In the genomic region with DNA sequence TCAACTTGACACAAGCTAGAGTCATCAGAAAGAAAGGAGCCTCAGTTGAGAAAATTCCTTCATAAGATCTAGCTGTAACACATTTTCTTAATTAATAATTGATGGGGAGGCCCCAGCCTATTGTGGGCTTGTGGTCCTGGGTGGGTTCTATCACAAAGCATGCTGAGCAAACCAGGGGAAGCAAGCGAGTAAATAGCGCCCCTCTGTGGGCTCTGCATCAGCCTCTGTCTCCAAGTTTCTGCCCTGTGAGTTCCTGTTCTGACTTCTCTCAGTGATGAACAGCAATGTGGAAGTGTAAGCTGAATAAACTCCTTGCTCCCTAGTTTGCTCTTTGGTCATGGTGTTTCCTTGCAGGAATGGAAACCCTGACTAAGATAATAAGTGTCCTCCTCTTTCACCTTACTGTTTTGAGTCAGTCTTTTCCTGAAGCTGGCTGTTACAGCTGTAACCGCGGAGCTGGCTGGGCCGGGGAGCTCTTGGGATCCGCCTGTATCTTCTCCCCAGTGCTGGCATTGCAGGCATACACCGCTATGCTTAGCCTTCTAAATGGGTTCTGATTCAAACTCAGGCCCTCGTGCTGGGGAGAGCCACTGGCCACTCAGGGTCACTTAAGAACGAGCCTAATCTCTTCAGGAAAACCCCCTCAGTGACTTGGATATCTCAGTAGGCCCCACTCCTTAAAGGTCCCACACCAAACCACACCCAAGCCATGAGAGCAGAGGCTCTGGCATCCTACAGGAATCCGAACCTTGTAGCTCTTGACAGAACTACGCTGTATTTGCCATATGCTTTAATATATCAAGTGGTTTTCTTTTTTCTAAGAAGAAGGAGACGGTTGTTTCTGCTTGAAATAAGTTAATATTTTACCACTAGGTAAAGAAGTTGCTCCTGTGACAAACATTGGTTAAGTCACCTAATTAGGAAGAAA, we compare ENCODE assay signal across 23 mouse cellular contexts. TPM values are rescaled to one million over a fixed set of nuclear protein-coding genes. Genes with fewer than 3 reads are reported as not detected.
DNase-seq lines count a peak whose midpoint lies in the region; ATAC-seq and TF ChIP-seq lines count a peak whose summit lies in the region.
"Had no signal": no experiment of that assay in that cellular context is flagged by ENCODE, and none has a peak within 500 bp of the region (broad histone marks: within the 10 kb centered on the region; RNA-seq: fewer than 3 reads in every experiment).

No protein-coding gene starts in this region.

- ATAC-seq in intestine, postnatal 0 days = no peak
- ATAC-seq in intestine, embryonic 16.5 days = no peak
- ATAC-seq in lung, postnatal 0 days = peak; percentile 67
- no peak for ATAC-seq in liver, embryonic 13.5 days (ENCODE audit: low read depth)
- ATAC-seq: forebrain, embryonic 15.5 days; hindbrain, postnatal 0 days had no signal

- H3K36me3 ChIP-seq in intestine, postnatal 0 days (ENCODE audit: control insufficient read depth, insufficient read depth) = no peaks in the 10 kb centered on the region
- H3K36me3 ChIP-seq in intestine, embryonic 16.5 days (ENCODE audit: control insufficient read depth, insufficient read depth, low read length) = no peaks in the 10 kb centered on the region
- no peaks in the 10 kb centered on the region for H3K36me3 ChIP-seq in lung, postnatal 0 days (ENCODE audit: insufficient read depth, low read length)
- no peaks in the 10 kb centered on the region for H3K36me3 ChIP-seq in liver, embryonic 13.5 days
- H3K36me3 ChIP-seq: embryonic facial prominence, embryonic 10.5 days; forebrain, embryonic 15.5 days; heart, embryonic 13.5 days had no signal

- H3K4me2 ChIP-seq in intestine, postnatal 0 days (replicated peaks; ENCODE audit: low read depth) = no peak overlapping the region
- no peak overlapping the region for H3K4me2 ChIP-seq in intestine, embryonic 16.5 days (ENCODE audit: low read depth, low read length)
- no peak overlapping the region for H3K4me2 ChIP-seq in lung, postnatal 0 days (replicated peaks; ENCODE audit: low read depth, low read length)
- no peak overlapping the region for H3K4me2 ChIP-seq in liver, embryonic 13.5 days
- H3K4me2 ChIP-seq: forebrain, embryonic 15.5 days; heart, embryonic 13.5 days had no signal

- no peak overlapping the region for H3K9ac ChIP-seq in intestine, postnatal 0 days (ENCODE audit: low read depth, low read length)
- H3K9ac ChIP-seq in intestine, embryonic 16.5 days (ENCODE audit: low read depth, low read length) = no peak overlapping the region
- H3K9ac ChIP-seq in lung, postnatal 0 days (replicated peaks; ENCODE audit: low read depth) = no peak overlapping the region
- peak overlapping the region; percentile 26; the same call in 1 of the 2 replicates for H3K9ac ChIP-seq in liver, embryonic 13.5 days
- H3K9ac ChIP-seq: forebrain, embryonic 15.5 days; heart, embryonic 13.5 days had no signal

- TF ChIP-seq CTCF in intestine, postnatal 0 days (IDR thresholded peaks at IDR 0.05; ENCODE audit: low read depth) = peak; percentile 28; the same call in 1 of the 2 replicates
- peak; percentile 31 for TF ChIP-seq CTCF in lung, postnatal 0 days (IDR thresholded peaks at IDR 0.05)

- no peak overlapping the region for H3K4me3 ChIP-seq in intestine, postnatal 0 days (ENCODE audit: low read depth, low read length)
- H3K4me3 ChIP-seq in intestine, embryonic 16.5 days (ENCODE audit: low read length) = no peak overlapping the region
- no peak overlapping the region for H3K4me3 ChIP-seq in lung, postnatal 0 days (ENCODE audit: low read depth, low read length)
- H3K4me3 ChIP-seq in liver, embryonic 13.5 days (replicated peaks) = no peak overlapping the region
- H3K4me3 ChIP-seq: embryonic facial prominence, embryonic 10.5 days; erythroblast, embryonic 14.5 days; forebrain, embryonic 15.5 days; heart, embryonic 13.5 days had no signal

- TF ChIP-seq EP300 in lung, postnatal 0 days (IDR thresholded peaks at IDR 0.05) = peak; percentile 36

- no peaks in the 10 kb centered on the region for H3K9me3 ChIP-seq in intestine, postnatal 0 days (ENCODE audit: control insufficient read depth)
- H3K9me3 ChIP-seq in intestine, embryonic 16.5 days (ENCODE audit: control insufficient read depth, low read length) = no peaks in the 10 kb centered on the region
- H3K9me3 ChIP-seq in lung, postnatal 0 days (ENCODE audit: low read length) = no peaks in the 10 kb centered on the region
- no peaks in the 10 kb centered on the region for H3K9me3 ChIP-seq in liver, embryonic 13.5 days (replicated peaks)
- H3K9me3 ChIP-seq: embryonic facial prominence, embryonic 10.5 days; forebrain, embryonic 15.5 days; heart, embryonic 13.5 days had no signal

- 74% methylated on average over 12 of the region's 12 CpGs for WGBS in intestine, postnatal 0 days
- WGBS in intestine, embryonic 16.5 days = 78% methylated on average over 12 of the region's 12 CpGs
- 67% methylated on average over 12 of the region's 12 CpGs for WGBS in lung, postnatal 0 days
- 76% methylated on average over 12 of the region's 12 CpGs for WGBS in liver, embryonic 13.5 days (ENCODE audit: insufficient replicate concordance)

- DNase-seq in lung, postnatal 0 days (ENCODE audit: low spot score) = peak; percentile 78
- no peak for DNase-seq in lung, postnatal 36 days
- DNase-seq in liver, embryonic 13.5 days = no peak
- peak; percentile 60 for DNase-seq in thymus, postnatal 4 days
- no peak for DNase-seq in embryo, embryonic 11 days
- no peak for DNase-seq in right cerebral cortex, postnatal 25 days
- DNase-seq: adrenal gland, postnatal 10 days; cerebellum, adult 18-20 months; cerebellum, postnatal 36 days; kidney, adult 8-10 months; kidney, postnatal 4 days; right cerebral cortex, postnatal 14 days had no signal

- no peaks in the 10 kb centered on the region for H3K27me3 ChIP-seq in intestine, postnatal 0 days (replicated peaks; ENCODE audit: control insufficient read depth, insufficient read depth, low read length)
- H3K27me3 ChIP-seq in intestine, embryonic 16.5 days (replicated peaks; ENCODE audit: control insufficient read depth, insufficient read depth, low read length) = no peaks in the 10 kb centered on the region
- H3K27me3 ChIP-seq in lung, postnatal 0 days (replicated peaks; ENCODE audit: insufficient read depth, low read length) = no peaks in the 10 kb centered on the region
- H3K27me3 ChIP-seq in liver, embryonic 13.5 days = no peaks in the 10 kb centered on the region
- H3K27me3 ChIP-seq: forebrain, embryonic 15.5 days; heart, embryonic 13.5 days had no signal

- H3K4me1 ChIP-seq in intestine, postnatal 0 days (replicated peaks; ENCODE audit: control insufficient read depth, insufficient read depth, low read length) = 0 out of 2 replicates have a peak, but pooled peaks cover 2% of the 10 kb centered on the region
- H3K4me1 ChIP-seq in intestine, embryonic 16.5 days (ENCODE audit: control insufficient read depth, insufficient read depth, low read length) = 0 out of 2 replicates have a peak, but pooled peaks cover 4% of the 10 kb centered on the region
- peaks cover 8% of the 10 kb centered on the region for H3K4me1 ChIP-seq in lung, postnatal 0 days (ENCODE audit: insufficient read depth, low read depth, low read length)
- H3K4me1 ChIP-seq in liver, embryonic 13.5 days (replicated peaks) = peaks cover 77% of the 10 kb centered on the region
- H3K4me1 ChIP-seq: forebrain, embryonic 15.5 days had no signal

- H3K27ac ChIP-seq in intestine, postnatal 0 days (ENCODE audit: low read depth, low read length) = peak overlapping the region; percentile 7; the same call in 1 of the 2 replicates
- no peak overlapping the region for H3K27ac ChIP-seq in intestine, embryonic 16.5 days (ENCODE audit: low read length)
- peak overlapping the region; percentile 64 for H3K27ac ChIP-seq in lung, postnatal 0 days (ENCODE audit: low read length)
- H3K27ac ChIP-seq in liver, embryonic 13.5 days = peak overlapping the region; percentile 90
- H3K27ac ChIP-seq: embryonic facial prominence, embryonic 10.5 days; forebrain, embryonic 15.5 days; heart, embryonic 13.5 days; hindbrain, postnatal 0 days had no signal

RNA-seq across cellular contexts. Expression of a gene that starts 34.6 kb away (rescaled TPM):
- 18.2 and 21.6 TPM in 2 replicates for polyA plus RNA-seq in intestine, postnatal 0 days (2015; fragmentation: Nextera tagmentation; extraction: Ambion mirVana)
- polyA plus RNA-seq in intestine, embryonic 16.5 days (2015; fragmentation: Nextera tagmentation; extraction: Ambion mirVana) = 39.4 and 39.5 TPM in 2 replicates
- polyA plus RNA-seq in lung, postnatal 0 days (2015; fragmentation: Nextera tagmentation; extraction: Ambion mirVana) = 40.3 and 44.9 TPM in 2 replicates
- 18.0 and 19.1 TPM in 2 replicates for polyA plus RNA-seq in liver, embryonic 13.5 days (2015; fragmentation: Nextera tagmentation; extraction: Ambion mirVana)

RNA-seq across cellular contexts. Expression of a gene that starts 44.4 kb away (rescaled TPM):
- 123 and 124 TPM in 2 replicates for polyA plus RNA-seq in intestine, postnatal 0 days (2015; fragmentation: Nextera tagmentation; extraction: Ambion mirVana)
- polyA plus RNA-seq in intestine, embryonic 16.5 days (2015; fragmentation: Nextera tagmentation; extraction: Ambion mirVana) = 103 and 120 TPM in 2 replicates
- 90.5 and 106 TPM in 2 replicates for polyA plus RNA-seq in lung, postnatal 0 days (2015; fragmentation: Nextera tagmentation; extraction: Ambion mirVana)
- 25.0 and 28.1 TPM in 2 replicates for polyA plus RNA-seq in liver, embryonic 13.5 days (2015; fragmentation: Nextera tagmentation; extraction: Ambion mirVana)

RNA-seq across cellular contexts. Expression of a gene that starts 58.9 kb away (rescaled TPM):
- not detected in 2 replicates for polyA plus RNA-seq in intestine, postnatal 0 days (2015; fragmentation: Nextera tagmentation; extraction: Ambion mirVana)
- polyA plus RNA-seq in intestine, embryonic 16.5 days (2015; fragmentation: Nextera tagmentation; extraction: Ambion mirVana) = not detected in 2 replicates
- 0.45 TPM in 1 of 2 replicates, not detected in the other for polyA plus RNA-seq in lung, postnatal 0 days (2015; fragmentation: Nextera tagmentation; extraction: Ambion mirVana)
- not detected in 2 replicates for polyA plus RNA-seq in liver, embryonic 13.5 days (2015; fragmentation: Nextera tagmentation; extraction: Ambion mirVana)
- polyA plus RNA-seq: embryonic facial prominence, embryonic 10.5 days; erythroblast, embryonic 14.5 days; forebrain, embryonic 15.5 days; gonadal fat pad, adult 2 months; heart, embryonic 13.5 days; hindbrain, postnatal 0 days; limb, embryonic 14.5 days; midbrain, postnatal 0 days; testis, adult 2 months had no signal

Comparison
In these comparisons a context has a peak if more than half of its experiments do, and no peak if none do; other contexts are left out.
1. DNase-seq: peak in lung, postnatal 0 days (single experiment) and thymus, postnatal 4 days (single experiment); none in lung, postnatal 36 days (single experiment), liver, embryonic 13.5 days (single experiment), embryo, embryonic 11 days (single experiment) and right cerebral cortex, postnatal 25 days (single experiment).